Mouse (Mus musculus): ENCODE results near the gene Ppig. TPM values are rescaled to one million over a fixed set of nuclear protein-coding genes. Genes with fewer than 3 reads are reported as not detected.

Ppig gene
- polyA plus RNA-seq, 1 experiment: 2.9 TPM

DNA sequence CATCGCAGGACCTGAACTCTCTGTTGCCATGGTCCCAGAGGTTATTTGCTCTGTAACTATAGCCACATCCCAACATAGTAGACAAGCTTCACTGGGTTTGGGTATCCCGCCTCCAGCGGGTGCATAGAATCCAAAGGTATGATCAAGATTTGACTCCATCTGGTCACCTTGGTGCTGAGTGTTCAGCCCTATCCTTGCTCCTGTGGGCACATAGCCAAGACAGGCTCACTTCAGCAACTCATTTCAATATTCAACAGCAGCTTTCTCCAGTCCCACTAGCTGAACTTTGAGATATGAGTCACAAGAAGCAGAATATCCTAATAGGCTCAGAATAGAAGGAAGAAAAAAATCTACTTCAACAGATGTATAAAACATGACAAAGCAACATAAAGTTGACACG is 41.0 kb downstream of the Ppig start:
- no peak for DNase-seq (ENCODE audit: low read depth)

- DNase-seq (ENCODE audit: low read depth): no peak
Measured at GRCm38 (mm10) chr2:69764716-69765115, 42.4 kb downstream of the Ppig start.

DNA sequence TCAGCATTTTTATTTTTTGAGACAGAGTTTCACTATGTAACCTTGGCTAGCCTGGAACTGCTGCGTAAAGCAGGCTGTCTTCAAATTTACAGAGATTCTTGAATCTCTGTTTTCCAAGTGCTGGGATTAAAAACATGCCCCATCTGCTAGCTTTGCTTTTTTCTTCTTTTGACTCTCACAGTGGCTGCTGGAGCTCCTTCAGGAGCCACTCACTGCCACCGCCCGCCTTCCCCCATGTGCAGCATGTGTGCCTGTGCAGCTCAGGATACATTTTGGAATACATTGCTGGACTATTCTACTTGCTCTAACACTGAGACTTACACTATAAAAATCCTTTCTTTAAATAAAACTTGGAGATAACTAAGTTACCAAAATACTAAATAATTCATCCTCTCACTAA is 51.0 kb downstream of the Ppig start:
- no peak for DNase-seq (ENCODE audit: low read depth)

- DNase-seq (ENCODE audit: low read depth): no peak
Measured at GRCm38 (mm10) chr2:69777985-69778835, 55.9 kb downstream of the Ppig start.

GRCm38 (mm10) chr2:69778836-69779177 is 56.5 kb downstream of the Ppig start:
- DNase-seq (ENCODE audit: low read depth): no peak

DNA sequence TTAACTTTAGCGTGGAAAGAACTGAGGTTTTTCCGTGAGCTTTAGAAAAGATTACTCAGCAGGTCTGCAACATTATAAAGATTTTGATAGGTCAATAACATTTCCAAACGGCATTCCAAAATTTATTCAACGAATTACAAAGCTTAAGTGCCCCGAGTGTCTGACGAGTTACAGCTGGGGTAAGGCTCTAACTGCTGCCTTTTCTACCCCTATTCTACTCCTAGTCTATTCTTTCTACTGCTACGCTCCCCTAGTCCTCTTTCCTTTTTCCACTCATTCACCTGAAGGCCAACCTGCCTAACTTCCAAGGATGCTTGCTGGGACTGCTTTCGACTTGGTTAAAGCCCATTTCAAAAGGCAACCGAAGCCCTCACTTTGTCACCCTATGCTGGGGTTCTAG is 66.6 kb downstream of the Ppig start:
- DNase-seq (ENCODE audit: low read depth): no peak

GRCm38 (mm10) chr2:69789429-69790069 is 67.2 kb downstream of the Ppig start, which contains the start of the genes Ccdc173 and Phospho2:
TSS of gene Ccdc173 (minus strand) at chr2:69789575.
TSS of gene Phospho2 (plus strand) at chr2:69789623.
- DNase-seq (ENCODE audit: low read depth): peak; percentile 77

DNA sequence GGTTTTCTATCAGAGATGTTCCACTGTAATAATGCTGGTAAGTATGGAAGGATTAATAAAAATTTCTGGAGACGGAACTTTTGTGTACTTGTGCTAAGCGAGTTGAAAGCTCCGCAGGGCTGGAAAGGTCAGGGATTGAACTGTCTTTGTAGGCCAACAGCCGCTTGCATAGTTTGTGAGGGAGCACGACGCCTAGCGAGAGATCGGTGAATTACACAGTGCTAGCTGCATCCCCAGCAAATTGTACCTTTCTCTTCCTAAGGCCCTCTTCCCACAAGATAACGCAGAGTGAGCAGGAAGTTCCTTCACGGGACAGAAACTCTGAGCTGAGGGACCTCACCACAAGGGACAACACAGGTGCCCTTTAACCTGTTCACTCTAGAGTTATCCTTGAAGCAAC is 67.9 kb downstream of the Ppig start:
- no peak for DNase-seq (ENCODE audit: low read depth)

DNA sequence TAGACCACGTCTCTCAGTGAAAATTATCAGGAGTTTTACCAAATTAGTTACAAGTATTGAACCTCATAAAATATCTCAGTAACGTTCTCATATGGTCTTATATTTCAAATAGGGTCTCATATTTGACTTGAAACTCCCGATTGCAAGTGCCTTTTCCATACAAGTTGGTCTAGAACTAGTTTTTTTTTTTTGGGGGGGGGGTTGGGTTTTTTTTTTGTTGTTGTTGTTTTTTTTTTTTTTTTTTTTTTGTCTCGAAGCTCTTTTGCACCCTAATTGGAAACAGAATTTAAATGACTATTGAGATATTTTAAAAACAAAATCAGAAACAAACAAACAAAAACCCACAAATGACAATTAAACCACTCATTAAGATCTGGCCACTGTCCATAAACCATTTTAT is 68.4 kb downstream of the Ppig start:
- no peak for DNase-seq (ENCODE audit: low read depth)

- no peak for DNase-seq (ENCODE audit: low read depth)
Measured at GRCm38 (mm10) chr2:69802911-69803312, 80.6 kb downstream of the Ppig start.

Other genes starting within 250 kb of the Ppig start
- gene Lrp2, start 136.5 kb upstream of the Ppig start, polyA plus RNA-seq (2012; rRNA removed): 14.7 and 28.4 TPM in 2 replicates
- 4.9 and 5.2 TPM in 2 replicates for gene Bbs5, start 75.4 kb upstream of the Ppig start, polyA plus RNA-seq (2012; rRNA removed)
- gene Klhl41, start 52.4 kb upstream of the Ppig start, polyA plus RNA-seq (2012; rRNA removed): 0.04 and 0.31 TPM in 2 replicates
- 5.4 and 6.2 TPM in 2 replicates for gene Fastkd1, start 9.0 kb upstream of the Ppig start, polyA plus RNA-seq (2012; rRNA removed)
- gene Ccdc173, start 67.0 kb downstream of the Ppig start, polyA plus RNA-seq (2012; rRNA removed): 0.51 TPM in 2 replicates
- gene Phospho2, start 67.1 kb downstream of the Ppig start, polyA plus RNA-seq (2012; rRNA removed): 34.5 and 47.7 TPM in 2 replicates
- gene Klhl23, start 99.4 kb downstream of the Ppig start, polyA plus RNA-seq (2012; rRNA removed): 11.0 and 11.8 TPM in 2 replicates
- 5.3 and 7.5 TPM in 2 replicates for gene Ssb, start 139.0 kb downstream of the Ppig start, polyA plus RNA-seq (2012; rRNA removed)
- 3.0 and 4.1 TPM in 2 replicates for gene Mettl5, start 163.1 kb downstream of the Ppig start, polyA plus RNA-seq (2012; rRNA removed)
- 19.1 and 21.4 TPM in 2 replicates for gene Ubr3, start 174.7 kb downstream of the Ppig start, polyA plus RNA-seq (2012; rRNA removed)